Mouse (Mus musculus): Measurements from ENCODE around the gene Ndufs8.
"Not testable (repeated sequence)": the region's sequence is repeated elsewhere in the genome, so short reads cannot be mapped to it uniquely, and the experiment has no call there.

The Ndufs8 gene

GRCm38 (mm10) chr19:3912337-3913204 is at the start of gene Ndufs8:
Gene Ndufs8 (minus strand): TSS chr19:3912774.
- DNase-seq = peak; percentile 99

GRCm38 (mm10) chr19:3961805-3962204 is 49.2 kb upstream of the Ndufs8 start:
- not testable (repeated sequence) for DNase-seq

GRCm38 (mm10) chr19:3960211-3960610 is 47.6 kb upstream of the Ndufs8 start:
- DNase-seq = no peak

- peak; percentile 84 for DNase-seq
Measured at GRCm38 (mm10) chr19:3959030-3959429, 46.5 kb upstream of the Ndufs8 start.

GRCm38 (mm10) chr19:3958470-3958869 is 45.9 kb upstream of the Ndufs8 start, which contains the start of gene Aldh3b3:
Gene Aldh3b3 (plus strand): TSS chr19:3958645.
- peak; percentile 54 for DNase-seq

- peak; percentile 84 for DNase-seq
Measured at GRCm38 (mm10) chr19:3957296-3958036, 44.9 kb upstream of the Ndufs8 start.

- DNase-seq = peak; percentile 42
Measured at GRCm38 (mm10) chr19:3955804-3956203, 43.2 kb upstream of the Ndufs8 start.

GRCm38 (mm10) chr19:3955033-3955432 is 42.5 kb upstream of the Ndufs8 start:
- DNase-seq = no peak

GRCm38 (mm10) chr19:3952099-3952498 is 39.5 kb upstream of the Ndufs8 start:
- DNase-seq = no peak

- no peak for DNase-seq
Measured at GRCm38 (mm10) chr19:3951461-3951860, 38.9 kb upstream of the Ndufs8 start.

GRCm38 (mm10) chr19:3950331-3950730 is 37.8 kb upstream of the Ndufs8 start:
- peak; percentile 82 for DNase-seq

GRCm38 (mm10) chr19:3948546-3948945 is 36.0 kb upstream of the Ndufs8 start:
- DNase-seq = peak; percentile 57

- peak; percentile 57 for DNase-seq
Measured at GRCm38 (mm10) chr19:3947813-3948212, 35.2 kb upstream of the Ndufs8 start.

- peak; percentile 89 for DNase-seq
Measured at GRCm38 (mm10) chr19:3946715-3947114, 34.1 kb upstream of the Ndufs8 start.

GRCm38 (mm10) chr19:3945872-3946564 is 33.4 kb upstream of the Ndufs8 start:
- peak; percentile 84 for DNase-seq

- DNase-seq = peak; percentile 54
Measured at GRCm38 (mm10) chr19:3942986-3943735, 30.6 kb upstream of the Ndufs8 start.

- no peak for DNase-seq
Measured at GRCm38 (mm10) chr19:3942315-3942714, 29.7 kb upstream of the Ndufs8 start.

- peak; percentile 75 for DNase-seq
Measured at GRCm38 (mm10) chr19:3935896-3936850, 23.6 kb upstream of the Ndufs8 start.

GRCm38 (mm10) chr19:3935032-3935895 is 22.7 kb upstream of the Ndufs8 start, which contains the start of gene Unc93b1:
Gene Unc93b1 (plus strand): TSS chr19:3935186.
- DNase-seq = peak; percentile 76

GRCm38 (mm10) chr19:3931716-3932115 is 19.1 kb upstream of the Ndufs8 start:
- no peak for DNase-seq

Measured in kidney, adult 9 months (tissue).